31 mouse cellular contexts compared by ENCODE assay signal in the genomic region with DNA sequence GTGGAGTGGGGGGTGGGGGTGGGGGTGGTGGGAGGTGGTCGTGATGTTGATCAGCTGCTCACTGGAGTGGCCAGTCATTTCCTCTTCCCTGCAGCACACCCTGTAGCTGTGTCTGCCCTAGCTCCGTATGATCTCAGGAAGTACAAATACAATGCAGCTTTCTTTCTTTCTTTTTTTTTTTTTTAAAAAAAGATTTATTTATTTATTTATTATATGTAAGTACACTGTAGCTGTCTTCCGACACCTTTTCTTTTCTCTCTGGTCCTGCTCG.
DNase-seq lines count a peak whose midpoint lies in the region; ATAC-seq and TF ChIP-seq lines count a peak whose summit lies in the region.
"Had no signal": no experiment of that assay in that cellular context is flagged by ENCODE, and none has a peak within 500 bp of the region (broad histone marks: within the 10 kb centered on the region; RNA-seq: fewer than 3 reads in every experiment).

No protein-coding gene starts in this region.

- H3K36me3 ChIP-seq in hindbrain, embryonic 10.5 days = no peaks in the 10 kb centered on the region
- H3K36me3 ChIP-seq in hindbrain, embryonic 12.5 days = no peaks in the 10 kb centered on the region
- H3K36me3 ChIP-seq in lung, embryonic 14.5 days (ENCODE audit: insufficient read depth) = no peaks in the 10 kb centered on the region
- H3K36me3 ChIP-seq in midbrain, embryonic 10.5 days = no peaks in the 10 kb centered on the region
- H3K36me3 ChIP-seq in midbrain, embryonic 14.5 days (ENCODE audit: control insufficient read depth, insufficient read depth, low read length) = no peaks in the 10 kb centered on the region
- H3K36me3 ChIP-seq: heart, embryonic 10.5 days; liver, embryonic 12.5 days; neural tube, embryonic 12.5 days had no signal

- peak; percentile 9 for DNase-seq in hindbrain, embryonic 10.5 days (ENCODE audit: low spot score)
- no peak for DNase-seq in lung, embryonic 14.5 days
- DNase-seq in lung, postnatal 25 days (ENCODE audit: low spot score) = no peak
- peak; percentile 16 for DNase-seq in midbrain, embryonic 10.5 days (ENCODE audit: low spot score)
- DNase-seq in midbrain, embryonic 14.5 days = no peak
- no peak for DNase-seq in left cerebral cortex, adult 2 months (ENCODE audit: extremely low spot score in 1 of 2, low spot score in 2 of 2)
- DNase-seq: adrenal gland, adult 2 months; adrenal gland, postnatal 36 days; cerebellum, adult 18-20 months; cerebellum, postnatal 10 days; gastrocnemius, postnatal 14 days; heart, adult 11 months; heart, postnatal 36 days; kidney, adult 8-10 months; kidney, postnatal 36 days; left cerebral cortex, postnatal 4 days; liver, postnatal 0 days; right cerebral cortex, adult 18-20 months; spleen, adult 18-20 months; thymus, postnatal 14 days had no signal

- no peaks in the 10 kb centered on the region for H3K27me3 ChIP-seq in hindbrain, embryonic 10.5 days (ENCODE audit: insufficient read depth, poor library complexity, severe bottlenecking)
- H3K27me3 ChIP-seq in hindbrain, embryonic 12.5 days = no peaks in the 10 kb centered on the region
- H3K27me3 ChIP-seq in lung, embryonic 14.5 days (ENCODE audit: insufficient read depth, low read length) = no peaks in the 10 kb centered on the region
- no peaks in the 10 kb centered on the region for H3K27me3 ChIP-seq in midbrain, embryonic 10.5 days (ENCODE audit: low read depth, poor library complexity, severe bottlenecking)
- H3K27me3 ChIP-seq in midbrain, embryonic 14.5 days (ENCODE audit: control insufficient read depth, insufficient read depth, low read length) = no peaks in the 10 kb centered on the region
- H3K27me3 ChIP-seq: forebrain, embryonic 13.5 days; liver, embryonic 12.5 days; neural tube, embryonic 12.5 days had no signal

- no peaks in the 10 kb centered on the region for H3K4me1 ChIP-seq in hindbrain, embryonic 10.5 days (replicated peaks)
- no peaks in the 10 kb centered on the region for H3K4me1 ChIP-seq in hindbrain, embryonic 12.5 days
- H3K4me1 ChIP-seq in lung, embryonic 14.5 days (ENCODE audit: insufficient read depth) = no peaks in the 10 kb centered on the region
- H3K4me1 ChIP-seq in midbrain, embryonic 10.5 days = no peaks in the 10 kb centered on the region
- H3K4me1 ChIP-seq in midbrain, embryonic 14.5 days (ENCODE audit: control insufficient read depth, insufficient read depth, low read length) = no peaks in the 10 kb centered on the region
- H3K4me1 ChIP-seq: forebrain, embryonic 13.5 days; heart, embryonic 10.5 days; liver, embryonic 12.5 days; neural tube, embryonic 12.5 days had no signal

- intact Hi-C loops in left cerebral cortex, adult 2 months (cut with DNase I) = no loop called here

- TF ChIP-seq CTCF in lung, embryonic 14.5 days (IDR thresholded peaks at IDR 0.05; ENCODE audit: low read depth) = no peak
- TF ChIP-seq CTCF in left cerebral cortex, adult 2 months (IDR thresholded peaks at IDR 0.05) = no peak

- no peak for ATAC-seq in hindbrain, embryonic 12.5 days (ENCODE audit: low FRiP score)
- peak; percentile 78 for ATAC-seq in lung, embryonic 14.5 days (ENCODE audit: insufficient read depth)
- ATAC-seq in midbrain, embryonic 14.5 days (ENCODE audit: low FRiP score, low TSS enrichment) = no peak
- ATAC-seq in megakaryocyte progenitor cell, adult 5-6 weeks (replicated peaks; ENCODE audit: poor library complexity) = peak; percentile 49
- ATAC-seq: activated CD4-positive, CD25-positive, alpha-beta regulatory T cell, adult 4 months; forebrain, embryonic 13.5 days; hindbrain, embryonic 16.5 days; liver, embryonic 12.5 days; liver, postnatal 0 days had no signal

- H3K9me3 ChIP-seq in hindbrain, embryonic 10.5 days = no peaks in the 10 kb centered on the region
- no peaks in the 10 kb centered on the region for H3K9me3 ChIP-seq in hindbrain, embryonic 12.5 days (replicated peaks)
- H3K9me3 ChIP-seq in lung, embryonic 14.5 days (ENCODE audit: low read depth, low read length) = no peaks in the 10 kb centered on the region
- no peaks in the 10 kb centered on the region for H3K9me3 ChIP-seq in midbrain, embryonic 10.5 days (replicated peaks)
- no peaks in the 10 kb centered on the region for H3K9me3 ChIP-seq in midbrain, embryonic 14.5 days (ENCODE audit: control insufficient read depth, low read length)
- H3K9me3 ChIP-seq: forebrain, embryonic 13.5 days; heart, embryonic 10.5 days; liver, embryonic 12.5 days; neural tube, embryonic 12.5 days had no signal

- no peak overlapping the region for H3K27ac ChIP-seq in hindbrain, embryonic 10.5 days
- H3K27ac ChIP-seq in hindbrain, embryonic 12.5 days = no peak overlapping the region
- no peak overlapping the region for H3K27ac ChIP-seq in lung, embryonic 14.5 days (ENCODE audit: low read depth)
- no peak overlapping the region for H3K27ac ChIP-seq in midbrain, embryonic 10.5 days (replicated peaks)
- H3K27ac ChIP-seq in midbrain, embryonic 14.5 days (replicated peaks; ENCODE audit: low read depth, low read length) = no peak overlapping the region
- H3K27ac ChIP-seq in left cerebral cortex, adult 2 months = no peak overlapping the region
- H3K27ac ChIP-seq: forebrain, embryonic 13.5 days; heart, embryonic 10.5 days; layer of hippocampus, adult 2 months; liver, embryonic 12.5 days; neural tube, embryonic 12.5 days had no signal

- no peak overlapping the region for H3K4me3 ChIP-seq in hindbrain, embryonic 10.5 days
- H3K4me3 ChIP-seq in hindbrain, embryonic 12.5 days = no peak overlapping the region
- no peak overlapping the region for H3K4me3 ChIP-seq in lung, embryonic 14.5 days (ENCODE audit: low read depth, low read length)
- no peak overlapping the region for H3K4me3 ChIP-seq in midbrain, embryonic 10.5 days
- H3K4me3 ChIP-seq in midbrain, embryonic 14.5 days (replicated peaks; ENCODE audit: low read depth, low read length) = no peak overlapping the region
- no peak overlapping the region for H3K4me3 ChIP-seq in left cerebral cortex, adult 2 months
- H3K4me3 ChIP-seq: erythroblast, embryonic 14.5 days; forebrain, embryonic 13.5 days; heart, embryonic 10.5 days; layer of hippocampus, adult 2 months; liver, embryonic 12.5 days; myocyte; neural tube, embryonic 12.5 days had no signal

- no peak overlapping the region for H3K9ac ChIP-seq in hindbrain, embryonic 12.5 days
- no peak overlapping the region for H3K9ac ChIP-seq in lung, embryonic 14.5 days
- no peak overlapping the region for H3K9ac ChIP-seq in midbrain, embryonic 14.5 days (replicated peaks; ENCODE audit: low read length)
- H3K9ac ChIP-seq: forebrain, embryonic 13.5 days; liver, embryonic 12.5 days; liver, postnatal 0 days; neural tube, embryonic 12.5 days had no signal

- 63% methylated on average over 4 of the region's 4 CpGs for WGBS in hindbrain, embryonic 10.5 days
- 65% methylated on average over 3 of the region's 4 CpGs for WGBS in hindbrain, embryonic 12.5 days
- WGBS in lung, embryonic 14.5 days = 47% methylated on average over 4 of the region's 4 CpGs
- 57% methylated on average over 4 of the region's 4 CpGs for WGBS in midbrain, embryonic 10.5 days
- WGBS in midbrain, embryonic 14.5 days = 50% methylated on average over 4 of the region's 4 CpGs

- no peak overlapping the region for H3K4me2 ChIP-seq in hindbrain, embryonic 12.5 days (replicated peaks)
- H3K4me2 ChIP-seq in lung, embryonic 14.5 days = no peak overlapping the region
- no peak overlapping the region for H3K4me2 ChIP-seq in midbrain, embryonic 14.5 days (ENCODE audit: low read length)
- H3K4me2 ChIP-seq: forebrain, embryonic 13.5 days; liver, embryonic 12.5 days; neural tube, embryonic 12.5 days had no signal

Comparison
In these comparisons a context has a peak if more than half of its experiments do, and no peak if none do; other contexts are left out.
1. DNase-seq: peak in hindbrain, embryonic 10.5 days (single experiment) and midbrain, embryonic 10.5 days (single experiment); none in lung, embryonic 14.5 days (single experiment), lung, postnatal 25 days (single experiment), midbrain, embryonic 14.5 days (single experiment) and left cerebral cortex, adult 2 months (0 of 2).
2. ATAC-seq: peak in lung, embryonic 14.5 days (single experiment) and megakaryocyte progenitor cell, adult 5-6 weeks (single experiment); none in hindbrain, embryonic 12.5 days (single experiment) and midbrain, embryonic 14.5 days (single experiment).